Mouse (Mus musculus): ENCODE data around the gene Tmem268.

GRCm38 (mm10) chr4:63601263-63601662 is 42.7 kb downstream of the Tmem268 start:
- TF ChIP-seq GATA1 (IDR thresholded peaks at IDR 0.05; ENCODE audit: borderline replicate concordance, low read length) (no peak), FLI1 (IDR thresholded peaks at IDR 0.05; ENCODE audit: low read length) (no peak)
